Mouse (Mus musculus) CH12.LX (cell line): ENCODE measurements around the gene Ndufa4l2. TPM values are rescaled to one million over a fixed set of nuclear protein-coding genes. Genes with fewer than 3 reads are reported as not detected.
A peak's percentile ranks its signal among the peaks of the same experiment; 100 is the strongest.

Experiments used
- DNase-seq: peaks from one replicate; pipeline ENCODE4 v3.0.0-alpha.2; 2013; ENCODE audit errors: extremely low read depth
- H3K27ac ChIP-seq: 2 replicates; pipeline ENCODE4 v1.5.1; 2012; ENCODE audit warnings: low read depth, mild to moderate bottlenecking, control low read depth, moderate library complexity; ENCODE audit not compliant: insufficient read depth
- H3K27me3 ChIP-seq: replicated peaks from 2 replicates; pipeline ENCODE3; 2012; ENCODE audit warnings: inconsistent platforms
- H3K36me3 ChIP-seq, 2 experiments: replicated peaks in 1 of 2; 2 replicates each; pipeline versions ENCODE3 to v1.6.1; 2012; ENCODE audit warnings: inconsistent platforms in 1 of 2, low read length in 1 of 2, mild to moderate bottlenecking in 1 of 2, mixed read lengths in 1 of 2, moderate library complexity in 1 of 2; ENCODE audit not compliant: control insufficient read depth in 1 of 2, insufficient read depth in 1 of 2
- H3K4me1 ChIP-seq, 2 experiments: 2 replicates each; pipeline ENCODE4 v1.6.1; 2012; ENCODE audit warnings: inconsistent platforms in 1 of 2, moderate library complexity in 1 of 2; ENCODE audit not compliant: insufficient read depth in 2 of 2, control insufficient read depth in 1 of 2
- H3K4me2 ChIP-seq: 2 replicates; pipeline ENCODE4 v1.6.1; 2012; ENCODE audit warnings: low read depth, mild to moderate bottlenecking, control low read depth; ENCODE audit not compliant: poor library complexity, insufficient read depth, severe bottlenecking
- H3K4me3 ChIP-seq, 3 experiments: fragments of 150-350 bp in 1 of 3; sonication (generic) in 1 of 3; replicated peaks in 1 of 3; 2 replicates each; pipeline versions ENCODE3 to v1.5.1; 2011 to 2012; ENCODE audit warnings: low read depth in 2 of 3, low read length in 2 of 3, mild to moderate bottlenecking in 2 of 3, moderate library complexity in 2 of 3, control low read depth in 1 of 3, improper control_type of control experiment in 1 of 3, inconsistent platforms in 1 of 3, mixed read lengths in 1 of 3; ENCODE audit not compliant: poor library complexity in 1 of 3
- H3K79me2 ChIP-seq: replicated peaks from 2 replicates; pipeline ENCODE4 v1.6.1; 2012; ENCODE audit warnings: mild to moderate bottlenecking, moderate library complexity; ENCODE audit not compliant: control insufficient read depth, poor library complexity, insufficient read depth, severe bottlenecking; ENCODE audit errors: extremely low read depth
- H3K9ac ChIP-seq: 2 replicates; pipeline ENCODE4 v1.6.1; 2012; ENCODE audit warnings: low read depth, mild to moderate bottlenecking, control low read depth, moderate library complexity; ENCODE audit not compliant: insufficient read depth
- H3K9me3 ChIP-seq: replicated peaks from 2 replicates; pipeline ENCODE3; 2012; ENCODE audit warnings: low read length, inconsistent platforms, mixed read lengths
- CHD2 ChIP-seq: IDR thresholded peaks from 2 replicates; pipeline ENCODE4 v1.6.1; 2011; ENCODE audit warnings: low read length, improper control_type of control experiment
- CTCF ChIP-seq, 2 experiments: IDR thresholded peaks in 1 of 2; conservative IDR thresholded peaks in 1 of 2; 2 replicates each; pipeline ENCODE4 v1.5.1; 2011 to 2012; ENCODE audit warnings: low read depth in 2 of 2, low read length in 2 of 2, improper control_type of control experiment in 1 of 2, inconsistent platforms in 1 of 2, mild to moderate bottlenecking in 1 of 2, moderate library complexity in 1 of 2
- E2F4 ChIP-seq: IDR thresholded peaks from 2 replicates; pipeline ENCODE4 v1.6.1; 2011; ENCODE audit warnings: low read depth, low read length, improper control_type of control experiment; ENCODE audit not compliant: insufficient replicate concordance
- ELF1 ChIP-seq: IDR thresholded peaks from 2 replicates; pipeline ENCODE4 v1.6.1; 2014; ENCODE audit warnings: low read depth, mild to moderate bottlenecking, inconsistent platforms, low read length, improper control_type of control experiment
- GABPA ChIP-seq: IDR thresholded peaks from 2 replicates; pipeline ENCODE4 v1.6.1; 2012; ENCODE audit warnings: low read depth, low read length, improper control_type of control experiment, inconsistent platforms; ENCODE audit not compliant: insufficient replicate concordance
- HCFC1 ChIP-seq: IDR thresholded peaks from 2 replicates; pipeline ENCODE4 v1.6.1; 2012; ENCODE audit warnings: low read depth, mild to moderate bottlenecking, inconsistent platforms, low read length, improper control_type of control experiment
- IRF4 ChIP-seq: IDR thresholded peaks from 2 replicates; pipeline ENCODE4 v1.6.1; 2014; ENCODE audit warnings: low read depth, mild to moderate bottlenecking, inconsistent platforms, low read length, improper control_type of control experiment
- JUN ChIP-seq: IDR thresholded peaks from 2 replicates; pipeline ENCODE4 v1.6.1; 2011; ENCODE audit warnings: low read depth, mild to moderate bottlenecking, low read length, improper control_type of control experiment, moderate library complexity; ENCODE audit not compliant: insufficient read depth
- JUND ChIP-seq: conservative IDR thresholded peaks from 2 replicates; pipeline ENCODE4 v1.6.1; 2011; ENCODE audit warnings: low read depth, low read length, improper control_type of control experiment
- MAFK ChIP-seq: IDR thresholded peaks from 2 replicates; pipeline ENCODE4 v1.6.1; 2011; ENCODE audit warnings: low read length, improper control_type of control experiment; ENCODE audit not compliant: insufficient replicate concordance
- MAX ChIP-seq: IDR thresholded peaks from 2 replicates; pipeline ENCODE4 v1.6.1; 2011; ENCODE audit warnings: low read length, improper control_type of control experiment
- MEF2A ChIP-seq: IDR thresholded peaks from 2 replicates; pipeline ENCODE4 v1.6.1; 2014; ENCODE audit warnings: low read depth, mild to moderate bottlenecking, inconsistent platforms, low read length, improper control_type of control experiment, borderline replicate concordance
- MXI1 ChIP-seq: IDR thresholded peaks from 2 replicates; pipeline ENCODE4 v1.6.1; 2011; ENCODE audit warnings: mild to moderate bottlenecking, low read depth, low read length, improper control_type of control experiment
- MYC ChIP-seq: IDR thresholded peaks from 2 replicates; pipeline ENCODE4 v1.6.1; 2011; ENCODE audit warnings: low read depth, mild to moderate bottlenecking, improper control_type of control experiment, low read length
- NELFE ChIP-seq: IDR thresholded peaks from 2 replicates; pipeline ENCODE4 v1.6.1; 2011; ENCODE audit warnings: low read depth, low read length, improper control_type of control experiment
- PAX5 ChIP-seq: IDR thresholded peaks from 2 replicates; pipeline ENCODE4 v1.6.1; 2012; ENCODE audit warnings: low read length, inconsistent platforms, mixed read lengths
- POLR2AphosphoS2 ChIP-seq: IDR thresholded peaks from 2 replicates; pipeline ENCODE4 v1.6.1; 2011; ENCODE audit warnings: low read depth, low read length, improper control_type of control experiment
- RAD21 ChIP-seq: IDR thresholded peaks from 2 replicates; pipeline ENCODE4 v1.6.1; 2011; ENCODE audit warnings: low read depth, mild to moderate bottlenecking, low read length, improper control_type of control experiment, moderate library complexity
- RCOR1 ChIP-seq: conservative IDR thresholded peaks from 2 replicates; pipeline ENCODE4 v1.6.1; 2012; ENCODE audit warnings: low read depth, mild to moderate bottlenecking, inconsistent platforms, low read length, improper control_type of control experiment
- TCF12 ChIP-seq: IDR thresholded peaks from 2 replicates; pipeline ENCODE4 v1.6.1; 2014; ENCODE audit warnings: low read depth, mild to moderate bottlenecking, inconsistent platforms, low read length, improper control_type of control experiment
- UBTF ChIP-seq: IDR thresholded peaks from 2 replicates; pipeline ENCODE4 v1.6.1; 2012; ENCODE audit warnings: low read depth, mild to moderate bottlenecking, inconsistent platforms, low read length, improper control_type of control experiment, moderate library complexity
- USF2 ChIP-seq: conservative IDR thresholded peaks from 2 replicates; pipeline ENCODE4 v1.6.1; 2011; ENCODE audit warnings: low read depth, low read length, improper control_type of control experiment
- ZC3H11A ChIP-seq: IDR thresholded peaks from 2 replicates; pipeline ENCODE4 v1.6.1; 2012; ENCODE audit warnings: low read depth, mild to moderate bottlenecking, inconsistent platforms, low read length, improper control_type of control experiment
- ZKSCAN1 ChIP-seq: IDR thresholded peaks from 2 replicates; pipeline ENCODE4 v1.6.1; 2012; ENCODE audit warnings: low read depth, inconsistent platforms, low read length, improper control_type of control experiment, borderline replicate concordance
- ZMIZ1 ChIP-seq: IDR thresholded peaks from 2 replicates; pipeline ENCODE4 v1.6.1; 2012; ENCODE audit warnings: low read depth, mild to moderate bottlenecking, inconsistent platforms, low read length, improper control_type of control experiment
- ZNF384 ChIP-seq: IDR thresholded peaks from 2 replicates; pipeline ENCODE4 v1.6.1; 2012; ENCODE audit warnings: low read depth, low read length, improper control_type of control experiment, inconsistent platforms
- dilution Hi-C: fragments of 300-500 bp; cut with MboI; formaldehyde crosslinking; loops from 2 replicates; pipeline ENCODE4 v1.14.3; 2020; ENCODE audit warnings: low sequenced_read_pairs; ENCODE audit not compliant: extremely low pct_unique_long_range_greater_than_20kb, extremely low pct_ligation_motif_present
- in situ Hi-C: fragments of 300-500 bp; cut with MboI; formaldehyde crosslinking; loops from 3 replicates; pipeline ENCODE4 v1.14.3; 2019; ENCODE audit warnings: low sequenced_read_pairs, low pct_ligation_motif_present, low pct_unique_long_range_greater_than_20kb, mixed read lengths
- polyA plus RNA-seq: library from polyadenylated mRNA; unstranded; fragments of >175 nt; gene quantifications from 2 replicates; pipeline ENCODE4 v1.2.1, GENCODE M21; 2012; ENCODE audit warnings: low read depth; ENCODE audit not compliant: insufficient read length
- total RNA-seq, 2 experiments: library from RNA; depleted of rRNA; stranded (reverse); fragments of 300-350 nt in 1 of 2; fragments of >200 nt in 1 of 2; gene quantifications; 2 replicates each; pipeline ENCODE4 v1.2.3; 2012 to 2014

Gene Ndufa4l2
- total and polyA plus RNA-seq, 3 experiments = 0.47 TPM; not detected in 2

- TF ChIP-seq ELF1 (no peak), CTCF (conservative IDR thresholded peaks at IDR 0.05 in 1 of 2, IDR thresholded peaks at IDR 0.05 in 1 of 2; ENCODE audit: low read depth in 2 of 2, low read length in 2 of 2) (peak in 1 of 2 experiments; percentile 44; a peak in 2 of 4 replicates), JUN (no peak), RAD21 (no peak; the same call in 1 of the 2 replicates), CHD2 (no peak)
- dilution Hi-C loops = no loop called here
- DNase-seq = no peak
- Histone ChIP-seq H3K4me3 (no peak overlapping the region), H3K4me2 (no peak overlapping the region), H3K36me3 (peaks cover 92 to 94% of the 10 kb centered on the region in 2 experiments), H3K27me3 (no peaks in the 10 kb centered on the region), H3K9ac (no peak overlapping the region), H3K79me2 (no peaks in the 10 kb centered on the region), H3K4me1 (no peaks in the 10 kb centered on the region), H3K9me3 (no peaks in the 10 kb centered on the region), H3K27ac (no peak overlapping the region)
- in situ Hi-C loops = no loop called here
Measured at GRCm38 (mm10) chr10:127557397-127557796, 42.6 kb downstream of the Ndufa4l2 start.

GRCm38 (mm10) chr10:127561145-127561544 is 46.4 kb downstream of the Ndufa4l2 start:
- in situ Hi-C loops = loop anchor here (10.0 kb wide), 1 partner anchor 174 kb away; the partner anchor contains the start of gene Zbtb39
- no peak for DNase-seq
- dilution Hi-C loops = no loop called here
- Histone ChIP-seq H3K79me2 (no peaks in the 10 kb centered on the region), H3K36me3 (peaks cover 79 to 82% of the 10 kb centered on the region in 2 experiments), H3K4me2 (no peak overlapping the region), H3K9ac (no peak overlapping the region), H3K27me3 (no peaks in the 10 kb centered on the region), H3K27ac (no peak overlapping the region), H3K4me1 (peaks cover 0 to 16% of the 10 kb centered on the region in 2 experiments; a peak in 2 of 4 replicates), H3K4me3 (no peak overlapping the region), H3K9me3 (no peaks in the 10 kb centered on the region)
- TF ChIP-seq ZKSCAN1 (no peak), ZC3H11A (no peak), E2F4 (no peak), MYC (peak; percentile 53; the same call in 1 of the 2 replicates), CHD2 (no peak), ZMIZ1 (no peak), UBTF (no peak), MAFK (no peak), CTCF (conservative IDR thresholded peaks at IDR 0.05 in 1 of 2, IDR thresholded peaks at IDR 0.05 in 1 of 2; ENCODE audit: low read depth in 2 of 2, low read length in 2 of 2) (peak; percentile 19 to 50; a peak in 2 of 4 replicates), IRF4 (no peak), MEF2A (no peak), JUND (no peak), JUN (no peak), HCFC1 (no peak), RAD21 (peak; percentile 7), MAX (no peak), RCOR1 (no peak), POLR2AphosphoS2 (no peak), NELFE (no peak), GABPA (no peak), MXI1 (no peak), USF2 (no peak), TCF12 (no peak), ZNF384 (peak; percentile 39; the same call in 1 of the 2 replicates), PAX5 (no peak)
